Mouse (Mus musculus): Measurements from ENCODE around the gene Traf3. TPM values are rescaled to one million over a fixed set of nuclear protein-coding genes. Genes with fewer than 3 reads are reported as not detected.

The Traf3 gene
- total RNA-seq, 4 experiments from 2014 or later: 12.5 to 19.0 (median 15.3) TPM

DNA sequence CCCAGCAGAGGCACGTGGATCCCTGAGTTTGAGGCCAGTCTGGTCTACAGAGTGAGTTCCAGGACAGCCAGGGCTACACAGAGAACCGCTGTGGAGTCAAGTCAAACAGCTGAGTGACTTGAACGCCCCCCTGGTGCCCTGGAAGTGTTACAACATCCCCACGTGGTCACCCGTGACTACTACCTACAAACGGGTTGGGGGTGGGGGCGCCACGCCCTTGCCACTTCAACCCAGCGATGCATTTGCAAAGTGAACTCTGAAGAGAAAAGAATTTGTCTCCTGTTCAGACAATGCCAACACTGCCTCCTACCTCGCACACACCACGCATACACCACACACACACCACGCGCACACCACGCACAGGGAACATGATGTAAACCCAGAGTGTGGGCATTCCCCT is 143.8 kb downstream of the Traf3 start:
- no peak for DNase-seq (ENCODE audit: low spot score)

DNA sequence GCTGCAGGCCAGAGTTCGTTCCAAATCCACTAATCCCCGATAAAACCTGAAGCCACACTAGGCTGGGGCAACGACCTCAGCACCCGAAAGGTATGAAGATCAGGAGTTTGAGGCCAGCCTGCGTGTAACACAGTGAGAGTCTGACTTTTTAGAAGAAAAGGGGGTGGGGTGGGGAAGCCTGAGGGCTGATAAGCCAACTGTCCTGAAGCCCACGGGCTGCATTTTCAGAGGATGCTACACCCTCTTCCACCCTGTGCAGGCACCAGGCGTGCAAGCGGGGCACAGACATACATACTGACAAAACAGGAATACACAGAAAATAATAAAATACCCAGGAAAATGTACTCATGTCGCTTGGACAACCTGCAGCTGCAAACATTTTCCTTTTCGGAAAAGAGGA is 145.6 kb downstream of the Traf3 start:
- DNase-seq (ENCODE audit: low spot score): no peak

DNA sequence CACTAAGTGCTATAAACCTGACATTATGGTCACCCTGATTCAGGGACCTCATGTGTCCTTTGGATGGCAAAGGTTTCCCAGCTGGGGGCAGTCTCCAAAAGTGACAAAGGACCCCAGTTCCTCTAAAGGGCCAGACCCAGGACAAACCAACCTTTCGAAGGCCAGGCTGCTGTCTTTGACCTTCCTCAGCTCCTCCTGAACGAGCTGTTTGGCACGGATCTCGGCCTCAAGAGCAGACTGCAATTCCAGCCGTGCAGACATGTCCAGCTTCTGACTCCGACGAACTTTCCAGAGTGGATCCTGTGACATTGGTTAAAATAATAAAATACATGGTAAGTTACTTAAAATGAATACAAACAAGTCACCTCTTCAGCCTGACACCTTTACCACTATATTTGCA is 148.1 kb downstream of the Traf3 start:
- no peak for DNase-seq (ENCODE audit: low spot score)

Other genes with a start within 250 kb of the Traf3 start
- gene Ankrd9, start 187.3 kb upstream of the Traf3 start, total RNA-seq (2022): 10 to 100 TPM; 61.3 to 73.8 (median 68.6) TPM
- 10 to 100 TPM; 11.9 to 14.3 (median 13.4) TPM for gene Rcor1, start 127.0 kb upstream of the Traf3 start, total RNA-seq (2022)
- gene 4930595D18Rik, start 18.1 kb downstream of the Traf3 start, total RNA-seq (2022): not detected
- under 1 TPM in 1 of 4 experiments, not detected in 3; 0.41 TPM for gene Amn, start 104.7 kb downstream of the Traf3 start, total RNA-seq (2022)
- gene Cdc42bpb, start 211.3 kb downstream of the Traf3 start, total RNA-seq (2022): 10 to 100 TPM; 45.5 to 59.7 (median 53.9) TPM
- not detected for gene Lbhd2, start 240.4 kb downstream of the Traf3 start, total RNA-seq (2022)

Measured in heart, adult 8-10 months (tissue).